Mouse (Mus musculus): ENCODE data around the gene Oaz2. TPM values are rescaled to one million over a fixed set of nuclear protein-coding genes. Genes with fewer than 3 reads are reported as not detected.
"Not testable (repeated sequence)": the region's sequence is repeated elsewhere in the genome, so short reads cannot be mapped to it uniquely, and the experiment has no call there.

Gene Oaz2
- total RNA-seq, 2 experiments from 2014 or later: 148 to 194 TPM

GRCm38 (mm10) chr9:65651957-65652356 is 15.8 kb upstream of the Oaz2 start:
- DNase-seq: not testable (repeated sequence)

- no peak for DNase-seq
Measured at GRCm38 (mm10) chr9:65653741-65654140, 14.1 kb upstream of the Oaz2 start.

GRCm38 (mm10) chr9:65654700-65655237 is 13.0 kb upstream of the Oaz2 start:
- DNase-seq: no peak

GRCm38 (mm10) chr9:65655540-65655939 is 12.3 kb upstream of the Oaz2 start:
- no peak for DNase-seq

GRCm38 (mm10) chr9:65657218-65657617 is 10.6 kb upstream of the Oaz2 start:
- peak; percentile 69 for DNase-seq

- DNase-seq: no peak
Measured at GRCm38 (mm10) chr9:65661029-65661428, 6.8 kb upstream of the Oaz2 start.

GRCm38 (mm10) chr9:65661493-65661892 is 6.3 kb upstream of the Oaz2 start:
- no peak for DNase-seq

- peak; percentile 83 for DNase-seq
Measured at GRCm38 (mm10) chr9:65664163-65664562, 3.6 kb upstream of the Oaz2 start.

GRCm38 (mm10) chr9:65666042-65666441 is 1.8 kb upstream of the Oaz2 start:
- DNase-seq: peak; percentile 83

GRCm38 (mm10) chr9:65671431-65671931 is 3.7 kb downstream of the Oaz2 start:
- peak; percentile 87 for DNase-seq

- no peak for DNase-seq
Measured at GRCm38 (mm10) chr9:65672996-65673395, 5.2 kb downstream of the Oaz2 start.

GRCm38 (mm10) chr9:65675461-65676357 is 7.9 kb downstream of the Oaz2 start:
- no peak for DNase-seq

GRCm38 (mm10) chr9:65676358-65677118 is 8.7 kb downstream of the Oaz2 start:
- DNase-seq: peak; percentile 99

GRCm38 (mm10) chr9:65677119-65677462 is 9.3 kb downstream of the Oaz2 start:
- DNase-seq: no peak

GRCm38 (mm10) chr9:65679181-65679761 is 11.5 kb downstream of the Oaz2 start:
- peak; percentile 66 for DNase-seq

- no peak for DNase-seq
Measured at GRCm38 (mm10) chr9:65680938-65681633, 13.3 kb downstream of the Oaz2 start.

GRCm38 (mm10) chr9:65681634-65681940 is 13.8 kb downstream of the Oaz2 start:
- no peak for DNase-seq

- DNase-seq: no peak
Measured at GRCm38 (mm10) chr9:65682183-65682582, 14.4 kb downstream of the Oaz2 start.

- DNase-seq: no peak
Measured at GRCm38 (mm10) chr9:65682994-65683393, 15.2 kb downstream of the Oaz2 start.

- no peak for DNase-seq
Measured at GRCm38 (mm10) chr9:65684704-65685103, 16.9 kb downstream of the Oaz2 start.

GRCm38 (mm10) chr9:65689869-65690268 is 22.1 kb downstream of the Oaz2 start:
- not testable (repeated sequence) for DNase-seq

- no peak for DNase-seq
Measured at GRCm38 (mm10) chr9:65692466-65692865, 24.7 kb downstream of the Oaz2 start.
